Mouse (Mus musculus) Patski (cell line): ENCODE data around the gene 2810006K23Rik. TPM values are rescaled to one million over a fixed set of nuclear protein-coding genes. Genes with fewer than 3 reads are reported as not detected.

Experiments
- ATAC-seq: fragments of 100-300 bp; one replicate; pipeline ENCODE4 v1.8.0; 2021
- CTCF ChIA-PET: fragments of 350-600 bp; sonication (Branson Sonifier 250); formaldehyde crosslinking; loops from one replicate; lab custom pipeline; 2022; ENCODE audit warnings: inconsistent platforms; lab: Charles Lee
- POLR2A ChIA-PET: fragments of 350-600 bp; sonication (Branson Sonifier 250); formaldehyde crosslinking; loops from one replicate; lab custom pipeline; 2022; ENCODE audit warnings: antibody characterized with exemption, inconsistent platforms; lab: Charles Lee
- DNase-seq: peaks from one replicate; pipeline ENCODE4 v3.0.0-alpha.2; 2011; ENCODE audit warnings: low read depth, low spot score
- H3K27me3 ChIP-seq: fragments of 371-371 bp; one replicate; pipeline ENCODE4 v1.5.1; 2021
- CTCF ChIP-seq: fragments of 100-300 bp; IDR thresholded peaks from one replicate; pipeline ENCODE4 v1.5.1; 2021
- in situ Hi-C: fragments of 300-500 bp; cut with MboI; formaldehyde crosslinking; loops from 3 replicates; pipeline ENCODE4 v1.11.1; 2018; ENCODE audit warnings: low pct_unique_long_range_greater_than_20kb, mixed read lengths
- polyA plus RNA-seq: library from polyadenylated mRNA; unstranded; gene quantifications from one replicate; pipeline ENCODE4 v1.2.3, GENCODE M21; 2021

Gene 2810006K23Rik
- polyA plus RNA-seq, 1 experiment from 2014 or later, result 17.0 TPM

- no peak for DNase-seq
- in situ Hi-C loops, result loop anchor here (10.0 kb wide), 1 partner anchor 65 kb away; no protein-coding TSS in a partner anchor
- TF ChIP-seq CTCF, result no peak
- ChIA-PET POLR2A (no interaction called here), CTCF (no interaction called here)
- no peaks in the 10 kb centered on the region for H3K27me3 ChIP-seq
- ATAC-seq, result no peak
These were observed 52.2 kb downstream of the 2810006K23Rik start for GRCm38 (mm10) chr5:124380121-124380520.

DNA sequence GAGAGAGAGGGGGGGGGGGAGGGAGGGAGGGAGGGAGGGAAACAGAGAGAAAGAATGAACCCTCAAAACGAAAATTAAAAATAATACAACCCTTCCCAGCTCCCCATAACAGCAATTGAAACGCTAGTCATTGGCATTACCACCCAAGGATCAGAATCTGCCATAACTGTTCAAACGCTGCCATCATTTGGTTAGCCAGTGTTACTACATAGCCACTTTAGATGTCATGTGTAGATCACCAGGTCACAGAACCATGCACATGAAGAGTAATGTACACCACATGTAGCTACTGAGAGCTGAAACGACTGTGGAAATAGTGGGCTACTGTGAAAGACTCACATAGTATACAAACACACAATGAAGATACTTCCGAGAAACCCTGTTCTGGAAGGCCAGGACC, 60.0 kb downstream of the 2810006K23Rik start:
- ChIA-PET POLR2A (no interaction called here), CTCF (interaction anchor here (0.8 to 2.6 kb wide), 8 partner anchors 10 to 24 kb away, joined by 3 to 7 read pairs (median 4); partner anchors contain the start of gene Cdk2ap1)
- H3K27me3 ChIP-seq, result no peaks in the 10 kb centered on the region
- in situ Hi-C loops, result loop anchor here (10.0 kb wide), 1 partner anchor 73 kb away; no protein-coding TSS in a partner anchor
- DNase-seq (no peak), ATAC-seq (no peak)
- peak; percentile 42 for TF ChIP-seq CTCF

Other genes with a start within 250 kb of the 2810006K23Rik start
- gene Abcb9, start 232.3 kb upstream of the 2810006K23Rik start, polyA plus RNA-seq, result 5.3 TPM
- gene Ogfod2, start 215.8 kb upstream of the 2810006K23Rik start, polyA plus RNA-seq, result 45.4 TPM
- gene Arl6ip4, start 212.0 kb upstream of the 2810006K23Rik start, polyA plus RNA-seq, result 89.3 TPM
- gene Pitpnm2, start 78.3 kb upstream of the 2810006K23Rik start, polyA plus RNA-seq, result 33.3 TPM
- gene Mphosph9, start 117 bp upstream of the 2810006K23Rik start, polyA plus RNA-seq, result 14.0 TPM
- gene Cdk2ap1, start 35.0 kb downstream of the 2810006K23Rik start, polyA plus RNA-seq, result 231 TPM
- 59.0 TPM for gene Sbno1, start 97.9 kb downstream of the 2810006K23Rik start, polyA plus RNA-seq
- gene Kmt5a, start 111.8 kb downstream of the 2810006K23Rik start, polyA plus RNA-seq, result 174 TPM
- 75.6 TPM for gene Rilpl2, start 150.3 kb downstream of the 2810006K23Rik start, polyA plus RNA-seq
- gene Snrnp35, start 155.0 kb downstream of the 2810006K23Rik start, polyA plus RNA-seq, result 20.3 TPM
- 98.2 TPM for gene Rilpl1, start 203.3 kb downstream of the 2810006K23Rik start, polyA plus RNA-seq
- gene Tmed2, start 212.6 kb downstream of the 2810006K23Rik start, polyA plus RNA-seq, result 361 TPM
- 24.5 TPM for gene Ddx55, start 224.8 kb downstream of the 2810006K23Rik start, polyA plus RNA-seq